Mouse (Mus musculus): ENCODE data around the gene Klhl29.

The Klhl29 gene

DNA sequence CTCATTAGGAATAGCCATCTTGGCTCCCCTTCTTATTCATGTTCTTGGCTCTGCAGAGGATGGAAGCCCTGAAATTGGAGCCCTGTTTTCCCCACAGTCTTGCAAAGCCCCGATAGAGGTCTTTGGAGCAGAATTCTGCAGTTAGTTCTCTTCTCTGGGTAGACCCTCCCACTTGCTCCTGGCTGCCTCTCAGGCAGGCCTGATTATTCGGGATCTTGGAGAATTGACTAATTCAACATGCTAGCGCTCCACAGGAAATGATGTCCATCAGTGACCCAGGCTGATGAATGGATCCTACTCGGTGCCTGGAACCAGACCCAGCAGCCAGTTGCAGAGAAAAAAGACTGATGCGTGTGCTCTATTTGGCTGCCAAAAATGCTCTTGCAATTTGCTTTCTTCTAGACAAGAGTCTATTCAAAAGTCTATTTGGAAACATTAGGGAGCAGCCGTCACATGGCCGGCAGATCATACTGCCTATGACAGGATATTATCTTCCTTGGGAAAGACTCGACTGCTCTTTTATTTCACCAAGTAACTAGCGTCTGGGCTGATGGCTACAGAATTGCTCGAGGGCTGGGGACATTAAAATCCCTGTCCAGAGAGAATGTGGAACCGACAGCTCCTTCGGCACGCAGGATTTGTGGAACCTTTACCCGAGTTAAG, 155.4 kb downstream of the Klhl29 start:
- no peak for DNase-seq (ENCODE audit: low spot score)

DNA sequence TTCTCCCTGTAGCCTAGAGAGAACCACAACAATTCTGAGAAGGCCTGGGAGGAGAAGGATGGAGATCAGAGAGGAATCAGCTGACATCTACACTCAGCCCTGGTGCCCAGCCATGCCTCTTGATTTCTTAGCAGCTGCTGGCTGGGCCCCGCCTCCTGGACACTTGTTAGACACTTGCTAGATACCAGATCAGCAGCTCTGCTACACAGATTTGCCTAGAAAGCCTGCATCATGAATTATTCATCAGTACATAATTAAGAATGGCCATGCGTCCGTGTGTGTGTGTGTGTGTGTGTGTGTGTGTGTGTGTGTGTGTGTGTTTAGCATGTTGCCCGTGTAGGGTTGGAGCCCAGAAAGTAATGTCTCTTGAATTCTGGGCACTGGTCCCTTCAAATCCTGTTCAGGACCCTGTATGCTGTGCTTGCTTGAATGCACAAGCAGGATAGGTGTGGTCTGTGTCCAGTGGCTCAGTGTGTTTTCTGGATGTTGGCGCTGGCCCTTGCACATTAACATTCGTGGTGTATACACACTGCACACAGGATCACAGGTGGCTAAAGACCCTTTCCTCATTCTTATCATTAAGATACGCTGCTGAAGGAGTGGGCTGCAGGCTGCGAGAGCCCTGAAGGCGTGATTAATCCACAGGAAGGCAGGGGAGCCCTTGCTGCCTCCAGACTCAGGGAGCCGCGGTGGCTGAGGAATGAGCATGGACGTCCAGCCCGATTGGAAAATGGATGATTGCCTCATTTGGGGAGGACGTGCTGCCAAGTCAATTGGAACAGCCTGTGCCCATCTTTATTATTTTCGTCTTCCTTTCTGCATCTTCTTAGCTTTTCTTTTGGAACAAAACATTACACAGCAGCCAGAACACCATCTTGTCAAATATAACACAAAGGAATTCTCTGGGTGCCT, 159.4 kb downstream of the Klhl29 start:
- no peak for DNase-seq (ENCODE audit: low spot score)

DNA sequence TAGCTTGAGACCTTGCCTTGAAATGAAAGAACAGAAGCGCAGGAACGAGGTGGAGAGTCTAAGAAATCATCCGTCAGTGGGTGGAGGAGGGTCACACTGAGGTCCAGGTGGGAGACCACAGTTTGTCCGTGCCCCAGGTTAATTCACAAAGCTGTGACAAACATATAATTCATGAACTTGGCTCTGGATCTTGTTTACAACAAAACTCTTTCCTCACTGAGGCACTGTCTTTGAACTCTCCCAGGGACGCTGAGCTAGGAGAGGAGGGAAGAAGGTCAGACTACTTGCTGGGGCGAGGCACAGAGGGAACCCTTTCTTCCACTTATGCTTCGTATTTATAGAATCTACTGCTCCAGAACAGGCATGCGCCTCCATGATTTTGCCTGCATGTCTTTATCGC, 161.2 kb downstream of the Klhl29 start:
- DNase-seq (ENCODE audit: low spot score) = no peak

GRCm38 (mm10) chr12:5213339-5214104, 162.0 kb downstream of the Klhl29 start:
- DNase-seq (ENCODE audit: low spot score) = peak; percentile 31

- DNase-seq (ENCODE audit: low spot score) = no peak
Observed at GRCm38 (mm10) chr12:5211884-5212283, 163.6 kb downstream of the Klhl29 start.

- DNase-seq (ENCODE audit: low spot score) = peak; percentile 37
Observed at GRCm38 (mm10) chr12:5210786-5211185, 164.7 kb downstream of the Klhl29 start.

DNA sequence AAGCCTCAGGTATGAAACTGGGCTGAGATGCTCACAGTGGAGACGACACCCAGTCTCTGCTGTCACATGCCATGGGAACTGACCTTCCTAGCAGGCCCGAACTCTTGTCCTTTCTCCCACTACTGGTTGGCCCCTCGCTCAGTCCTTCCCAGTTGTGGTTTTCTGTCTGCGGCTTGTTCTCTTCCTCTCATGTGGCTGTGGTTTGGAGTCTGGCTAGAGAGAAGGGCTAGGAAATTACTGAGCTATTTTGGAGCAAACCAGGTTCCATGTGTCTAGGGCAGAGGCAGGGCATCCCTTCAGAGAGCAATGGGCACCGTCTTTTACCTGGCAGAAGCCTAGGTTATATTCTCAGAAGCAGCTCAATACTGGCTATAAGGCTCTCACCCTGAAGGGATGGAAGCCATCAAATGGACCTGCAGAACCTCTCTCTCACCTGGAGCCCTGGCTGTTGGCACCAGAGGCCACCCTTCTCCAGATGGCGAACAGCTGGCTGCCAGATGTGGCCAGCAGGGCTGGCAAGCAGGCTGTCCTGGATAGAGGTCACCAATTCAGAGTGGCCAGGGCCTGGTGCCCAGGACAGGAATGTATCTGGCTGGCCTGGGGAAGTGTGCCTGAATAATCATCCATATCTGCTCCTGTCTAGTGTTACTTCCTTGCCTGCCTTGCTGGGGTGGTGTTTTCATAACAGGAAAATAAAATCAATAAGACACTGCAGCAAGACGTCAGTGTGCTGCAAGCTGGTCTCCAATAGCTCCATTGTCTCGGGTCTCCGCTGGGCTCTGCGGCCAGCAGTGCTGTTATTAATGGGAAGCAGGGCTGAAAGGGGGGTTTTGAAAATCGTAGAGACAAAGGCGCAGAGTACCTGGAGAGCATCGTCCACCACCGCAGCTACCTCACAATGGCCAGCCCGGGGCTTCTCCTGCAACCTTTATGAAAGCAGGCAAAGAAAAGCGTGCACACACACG, 167.3 kb downstream of the Klhl29 start:
- no peak for DNase-seq (ENCODE audit: low spot score)

GRCm38 (mm10) chr12:5207172-5207571, 168.3 kb downstream of the Klhl29 start:
- DNase-seq (ENCODE audit: low spot score) = no peak

DNA sequence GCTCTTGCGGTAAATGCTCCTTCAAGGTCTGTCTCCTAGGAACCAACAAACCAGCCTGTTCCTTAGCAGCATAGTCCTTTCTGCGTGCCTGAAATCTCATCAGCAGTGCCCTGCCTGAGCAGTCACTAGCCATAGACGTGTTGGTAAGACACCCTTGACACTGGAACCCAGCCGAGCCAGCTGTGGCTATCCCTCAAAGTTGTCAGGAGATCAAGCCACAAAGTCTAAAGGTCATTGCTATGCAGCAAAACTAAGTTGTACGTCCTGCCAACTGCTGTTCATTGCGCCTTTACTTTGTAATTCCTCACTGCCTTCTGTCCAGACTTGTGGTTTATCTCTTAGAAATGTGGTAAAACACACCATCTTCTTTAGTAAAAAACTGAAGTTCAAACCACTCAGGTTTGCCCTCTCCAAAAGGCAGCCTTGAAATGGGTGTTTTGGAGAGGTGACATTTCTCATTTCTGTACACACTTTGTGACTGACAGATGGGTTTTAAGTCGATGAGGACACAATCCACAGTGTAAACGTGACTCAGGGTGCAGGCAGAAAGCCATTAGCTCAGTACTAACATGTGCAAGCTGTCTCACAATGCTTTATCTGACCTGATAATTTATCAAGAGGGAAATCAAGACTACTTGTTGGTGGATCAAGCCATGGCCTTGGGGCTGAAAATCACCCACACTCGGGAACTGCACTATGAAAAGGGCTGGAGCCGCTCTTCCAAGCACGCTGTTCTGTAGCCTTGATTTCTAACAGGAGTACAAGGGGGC, 171.2 kb downstream of the Klhl29 start:
- no peak for DNase-seq (ENCODE audit: low spot score)

DNA sequence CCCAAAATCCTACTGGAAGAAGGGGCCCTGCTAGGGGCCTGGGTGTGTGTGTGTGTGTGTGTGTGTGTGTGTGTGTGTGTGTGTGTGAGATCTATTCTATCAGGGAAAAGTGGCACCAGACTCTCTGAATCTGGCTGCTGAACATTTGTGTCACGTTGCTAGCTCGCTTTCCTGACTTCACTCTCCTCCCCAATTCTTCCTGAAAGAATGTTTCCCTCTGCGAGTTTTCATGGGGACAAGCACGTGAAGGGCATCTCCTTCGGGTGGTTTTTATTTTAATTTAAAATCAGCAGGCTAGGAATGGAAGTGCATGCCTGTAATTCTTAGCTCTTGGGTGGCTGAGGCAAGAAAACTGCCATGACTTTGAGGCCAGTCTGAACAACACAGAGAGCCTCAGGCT, 172.1 kb downstream of the Klhl29 start:
- no peak for DNase-seq (ENCODE audit: low spot score)

DNA sequence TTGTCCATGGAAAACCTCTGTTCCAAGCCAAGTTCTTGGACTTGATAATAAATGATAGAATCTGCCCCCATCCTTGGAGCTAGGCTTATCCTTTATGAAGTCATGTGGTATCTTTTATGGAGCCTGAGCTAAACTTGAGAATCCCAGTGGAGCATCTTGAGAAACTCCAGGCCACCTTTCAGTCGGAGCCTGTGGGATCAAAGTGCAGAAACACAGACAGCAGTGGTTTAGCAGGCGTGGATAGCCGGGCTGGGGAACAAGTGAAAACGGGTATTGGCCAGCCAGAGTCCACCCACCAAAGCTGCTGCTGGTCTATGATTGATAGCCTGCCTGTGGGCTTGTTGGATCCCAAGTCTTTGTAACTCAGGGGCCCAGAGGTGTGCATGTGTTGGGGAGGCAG, 177.2 kb downstream of the Klhl29 start:
- no peak for DNase-seq (ENCODE audit: low spot score)

GRCm38 (mm10) chr12:5194176-5194575, 181.3 kb downstream of the Klhl29 start:
- no peak for DNase-seq (ENCODE audit: low spot score)

DNA sequence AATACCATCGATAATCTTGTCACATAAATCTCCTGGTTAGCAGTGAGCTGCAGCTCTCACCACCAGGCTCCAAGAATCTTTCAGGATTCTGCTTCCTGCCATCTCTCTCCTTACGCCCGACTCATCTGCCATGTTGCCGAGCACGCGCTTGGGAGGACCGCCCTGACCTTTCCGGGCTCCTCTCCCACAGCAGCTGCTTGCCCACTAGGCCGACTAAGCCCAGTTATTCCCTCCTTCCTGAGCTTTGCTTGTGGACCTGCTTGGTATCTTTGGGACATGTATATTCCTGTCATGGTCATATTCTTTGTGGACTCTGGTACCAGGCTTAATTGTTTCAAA, 183.1 kb downstream of the Klhl29 start:
- DNase-seq (ENCODE audit: low spot score) = no peak

GRCm38 (mm10) chr12:5191628-5192379, 183.7 kb downstream of the Klhl29 start:
- no peak for DNase-seq (ENCODE audit: low spot score)

GRCm38 (mm10) chr12:5191206-5191605, 184.3 kb downstream of the Klhl29 start:
- no peak for DNase-seq (ENCODE audit: low spot score)

GRCm38 (mm10) chr12:5189446-5190150, 185.9 kb downstream of the Klhl29 start:
- DNase-seq (ENCODE audit: low spot score) = no peak

DNA sequence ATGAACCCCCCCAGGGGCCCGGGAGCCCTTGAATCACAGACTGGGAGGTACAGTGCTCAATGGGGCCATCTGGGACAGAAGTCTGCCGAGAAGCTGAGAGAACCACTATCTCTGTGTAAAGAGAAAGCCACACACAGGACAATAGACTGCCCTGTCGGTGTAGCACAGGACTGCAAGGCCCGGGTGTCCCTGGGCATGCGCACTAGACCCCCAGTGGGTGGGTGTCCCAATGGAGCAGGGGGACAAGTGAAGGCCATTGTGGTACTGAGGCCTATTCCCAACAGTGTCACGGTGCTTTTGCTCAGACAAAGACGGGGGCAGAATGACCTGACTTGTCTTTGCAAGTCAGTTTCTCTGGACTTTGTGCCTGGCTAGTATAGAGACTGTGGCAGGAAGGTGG, 186.6 kb downstream of the Klhl29 start:
- no peak for DNase-seq (ENCODE audit: low spot score)

DNA sequence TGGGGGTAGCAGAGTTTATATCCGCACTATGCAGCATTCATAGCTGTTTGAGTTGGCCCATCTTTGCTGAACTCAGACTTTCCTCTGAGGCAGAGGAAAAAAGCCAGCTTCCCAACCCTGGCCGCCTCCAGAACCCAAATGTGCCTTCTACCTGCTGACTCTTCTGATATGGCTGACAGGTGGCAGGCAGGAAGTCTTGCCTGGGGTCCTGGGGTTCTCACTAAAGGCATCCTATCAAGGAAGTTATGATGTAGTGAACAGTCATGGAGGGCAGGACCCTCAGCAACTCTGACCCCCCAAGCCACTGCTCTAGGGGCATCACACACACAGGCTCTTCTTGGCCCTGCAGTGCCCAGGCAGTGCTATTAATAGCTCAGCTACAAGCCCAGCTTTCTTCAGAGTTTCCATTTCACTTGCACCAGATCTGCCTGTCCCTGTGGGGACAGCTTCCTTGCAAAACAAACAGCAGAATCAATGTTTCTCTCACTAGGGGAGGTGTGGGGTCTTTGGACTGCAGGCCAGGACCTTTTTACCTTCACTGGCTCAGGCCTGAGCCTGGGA, 187.6 kb downstream of the Klhl29 start:
- DNase-seq (ENCODE audit: low spot score) = no peak

GRCm38 (mm10) chr12:5186645-5187044, 188.8 kb downstream of the Klhl29 start:
- no peak for DNase-seq (ENCODE audit: low spot score)
